Mouse (Mus musculus) kidney, adult 10 weeks (tissue): ENCODE data around the gene AU018091. TPM values are rescaled to one million over a fixed set of nuclear protein-coding genes. Genes with fewer than 3 reads are reported as not detected.

Experiments used
- polyA plus RNA-seq: library from polyadenylated mRNA; stranded (reverse); fragments of 350-450 nt; fragmentation: Illumina TruSeq; extraction: RNeasy Lipid Tissue Mini Kit (QIAGEN cat#74804); gene quantifications from one replicate; pipeline ENCODE4 v1.2.3, GENCODE M21; 2014; ENCODE audit warnings: low read depth, low replicate concordance

The AU018091 gene
- polyA plus RNA-seq = not detected

DNA sequence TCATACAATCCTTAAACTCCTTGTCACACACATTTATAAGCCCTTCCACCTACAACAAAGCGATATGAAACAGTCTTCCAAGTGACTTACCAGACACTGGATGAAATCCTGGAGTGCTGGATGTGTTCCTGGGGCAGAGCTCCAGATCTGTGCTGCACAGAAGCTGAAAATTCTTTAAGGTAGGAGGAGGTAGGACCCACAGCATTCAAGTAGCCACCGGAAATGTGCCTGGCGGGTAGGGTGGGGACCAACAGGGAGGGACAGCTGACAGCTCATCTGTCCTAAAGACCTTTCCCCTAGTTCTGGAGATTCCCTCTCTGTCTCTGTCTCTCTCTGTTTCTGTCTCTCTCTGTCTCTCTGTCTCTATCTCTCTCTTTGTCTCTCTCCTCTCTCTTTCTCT lies at the start of gene AU018091:
Gene AU018091, minus strand, starts transcription at position 279 of the 400 bp plus-strand sequence.

Other genes with a start within 250 kb of the AU018091 start
- gene Nlrp12, start 80.5 kb upstream of the AU018091 start, polyA plus RNA-seq = not detected
- 43.0 TPM for gene Myadm, start 119.9 kb upstream of the AU018091 start, polyA plus RNA-seq
- not detected for gene Prkcg, start 120.0 kb upstream of the AU018091 start, polyA plus RNA-seq
- 0.24 TPM for gene Cacng7, start 163.8 kb upstream of the AU018091 start, polyA plus RNA-seq
- gene Cacng8, start 221.5 kb upstream of the AU018091 start, polyA plus RNA-seq = not detected